Mouse (Mus musculus) brain, embryonic 14.5 days (tissue): Measurements from ENCODE around the gene 1700016C15Rik.

Source experiments
- CTCF ChIP-seq: fragments of 200-500 bp; IDR thresholded peaks from 2 replicates; pipeline ENCODE4 v1.5.1; 2012; ENCODE audit warnings: inconsistent platforms, mild to moderate bottlenecking, moderate library complexity, borderline replicate concordance; ENCODE audit not compliant: insufficient read depth, insufficient read length; ENCODE audit errors: extremely low read depth
- POLR2A ChIP-seq: fragments of 200-500 bp; IDR thresholded peaks from 2 replicates; pipeline ENCODE4 v1.6.1; 2012; ENCODE audit warnings: mild to moderate bottlenecking, inconsistent platforms, borderline replicate concordance; ENCODE audit not compliant: poor library complexity, insufficient read depth, insufficient read length, severe bottlenecking; ENCODE audit errors: extremely low read depth

GRCm38 (mm10) chr1:177714397-177715012 is 15.1 kb upstream of the 1700016C15Rik start:
- TF ChIP-seq CTCF (no peak), POLR2A (no peak)
